Mouse (Mus musculus) liver, embryonic 12.5 days (tissue): Measurements from ENCODE around the gene Zc3hav1. TPM values are rescaled to one million over a fixed set of nuclear protein-coding genes. Genes with fewer than 3 reads are reported as not detected.

Source experiments
- ATAC-seq: fragments of 200-750 bp; cut with Nextera tagmentation; 2 replicates; pipeline ENCODE4 v1.8.0; 2017; ENCODE audit warnings: moderate number of reproducible peaks, mild to moderate bottlenecking, moderate library complexity
- H3K27ac ChIP-seq: fragments of 300-500 bp; sonication (generic); 2 replicates; pipeline ENCODE4 v1.5.1; 2016; ENCODE audit warnings: mild to moderate bottlenecking
- H3K27me3 ChIP-seq: fragments of 300-500 bp; sonication (generic); replicated peaks from 2 replicates; pipeline ENCODE4 v1.6.1; 2016; ENCODE audit warnings: mild to moderate bottlenecking, moderate library complexity
- H3K36me3 ChIP-seq: fragments of 300-500 bp; sonication (generic); 2 replicates; pipeline ENCODE4 v1.6.1; 2016; ENCODE audit warnings: mild to moderate bottlenecking, moderate library complexity
- H3K4me1 ChIP-seq: fragments of 300-500 bp; sonication (generic); 2 replicates; pipeline ENCODE4 v1.6.1; 2016
- H3K4me2 ChIP-seq: fragments of 300-500 bp; sonication (generic); 2 replicates; pipeline ENCODE4 v1.6.1; 2016; ENCODE audit warnings: mild to moderate bottlenecking, moderate library complexity
- H3K4me3 ChIP-seq: fragments of 300-500 bp; sonication (generic); 2 replicates; pipeline ENCODE4 v1.5.1; 2016; ENCODE audit warnings: mild to moderate bottlenecking, moderate library complexity
- H3K9ac ChIP-seq: fragments of 300-500 bp; sonication (generic); 2 replicates; pipeline ENCODE4 v1.6.1; 2016; ENCODE audit warnings: mild to moderate bottlenecking, moderate library complexity
- H3K9me3 ChIP-seq: fragments of 300-500 bp; sonication (generic); replicated peaks from 2 replicates; pipeline ENCODE4 v1.6.1; 2016; ENCODE audit warnings: mild to moderate bottlenecking, moderate library complexity
- WGBS: fragments of 180-500 bp; shearing (Covaris S2); methylation state at CpG from one replicate; pipeline ENCODE4 v1.1.7; 2016; ENCODE audit not compliant: insufficient replicate concordance; 5-methylcytosine and 5-hydroxymethylcytosine counted together
- polyA plus RNA-seq: library from polyadenylated mRNA; unstranded; fragments of >200 nt; fragmentation: Nextera tagmentation; extraction: Ambion mirVana; gene quantifications from 2 replicates; pipeline ENCODE4 v1.2.1, GENCODE M21; 2016

Gene Zc3hav1
- 29.6 and 30.6 TPM in 2 replicates for polyA plus RNA-seq

DNA sequence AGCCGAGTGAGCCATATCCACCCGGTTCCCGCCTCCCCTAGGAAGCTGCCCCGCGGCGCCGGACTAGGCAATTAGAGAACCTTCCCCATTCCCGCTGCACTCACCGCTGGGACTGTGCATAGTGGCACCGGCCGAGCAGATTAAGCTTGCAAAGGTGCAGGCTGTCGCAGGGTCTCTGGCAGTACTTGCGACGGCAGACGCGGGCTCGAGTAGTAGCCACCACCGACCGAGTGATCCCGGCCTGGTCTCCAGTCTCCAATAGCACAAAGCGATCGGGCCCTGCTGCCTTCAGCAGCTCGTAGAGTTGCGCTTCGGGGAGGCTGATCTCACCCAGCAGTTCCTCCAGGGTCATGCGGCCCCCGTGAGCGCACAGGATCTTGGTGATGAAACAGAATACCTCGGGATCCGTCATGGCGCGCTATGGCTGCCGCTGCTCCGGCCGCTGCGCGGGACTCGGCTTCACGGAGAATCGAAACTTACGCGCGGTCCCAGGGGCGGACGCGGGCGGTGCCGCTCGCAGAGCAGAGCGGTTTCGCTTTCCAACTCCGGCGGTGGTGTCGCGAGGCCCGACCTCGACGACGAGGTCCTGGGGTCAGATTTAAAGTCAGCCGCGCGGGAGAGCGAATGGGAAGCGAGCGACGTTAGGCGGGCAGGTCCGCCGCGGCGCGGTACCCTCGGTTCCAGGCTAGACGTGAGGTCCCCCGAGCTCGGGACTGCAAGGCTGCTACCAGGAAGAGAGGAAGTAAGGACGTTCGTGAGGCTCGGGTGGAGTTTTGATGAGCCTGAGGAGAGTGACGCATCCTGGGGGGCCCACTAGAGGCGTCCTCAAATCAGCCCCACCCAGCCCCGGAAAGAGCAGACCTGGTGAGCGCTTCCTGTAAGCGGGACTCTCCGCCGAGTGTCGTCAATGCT, at the start of gene Zc3hav1:
Gene Zc3hav1, minus strand, starts transcription at position 793 of the 912 bp plus-strand sequence.
- H3K4me2 ChIP-seq, result peak within 1 kb of the TSS; percentile 88
- ATAC-seq, result peak; percentile 96
- peaks cover 76% of the 10 kb centered on the region for H3K4me1 ChIP-seq
- H3K36me3 ChIP-seq, result peaks cover 35% of the 10 kb centered on the region
- H3K27me3 ChIP-seq, result no peaks in the 10 kb centered on the region
- under 1% methylated on average over 87 of the region's 87 CpGs for WGBS
- peak within 1 kb of the TSS; percentile 97 for H3K4me3 ChIP-seq
- peak within 1 kb of the TSS; percentile 99 for H3K27ac ChIP-seq
- H3K9me3 ChIP-seq, result no peaks in the 10 kb centered on the region
- H3K9ac ChIP-seq, result peak within 1 kb of the TSS; percentile 99

DNA sequence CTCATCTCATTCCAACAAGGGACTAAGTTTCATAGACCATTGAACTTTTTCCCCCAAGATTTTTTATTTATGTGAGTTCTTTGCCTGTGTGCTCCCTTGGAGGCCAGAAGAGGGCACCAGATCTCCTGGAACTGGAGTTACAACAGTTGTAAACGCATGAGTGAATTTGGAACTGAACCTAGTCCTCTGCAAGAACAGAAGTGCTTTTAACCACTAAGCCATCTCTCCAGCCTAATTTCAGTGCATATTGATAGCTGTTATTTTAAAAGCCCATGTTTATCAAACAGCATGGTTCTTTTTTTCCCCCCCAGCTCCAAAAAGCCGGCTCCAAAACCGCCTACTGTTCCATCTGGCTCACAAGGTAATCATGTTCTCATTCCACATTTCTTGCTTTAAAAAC, 35.3 kb upstream of the Zc3hav1 start:
- Histone ChIP-seq H3K4me3 (no peak overlapping the region), H3K4me1 (no peaks in the 10 kb centered on the region), H3K9ac (no peak overlapping the region), H3K9me3 (no peaks in the 10 kb centered on the region), H3K27me3 (no peaks in the 10 kb centered on the region), H3K4me2 (no peak overlapping the region), H3K27ac (no peak overlapping the region), H3K36me3 (no peaks in the 10 kb centered on the region)
- ATAC-seq, result no peak
- WGBS, result 77% methylated on average over 3 of the region's 3 CpGs

DNA sequence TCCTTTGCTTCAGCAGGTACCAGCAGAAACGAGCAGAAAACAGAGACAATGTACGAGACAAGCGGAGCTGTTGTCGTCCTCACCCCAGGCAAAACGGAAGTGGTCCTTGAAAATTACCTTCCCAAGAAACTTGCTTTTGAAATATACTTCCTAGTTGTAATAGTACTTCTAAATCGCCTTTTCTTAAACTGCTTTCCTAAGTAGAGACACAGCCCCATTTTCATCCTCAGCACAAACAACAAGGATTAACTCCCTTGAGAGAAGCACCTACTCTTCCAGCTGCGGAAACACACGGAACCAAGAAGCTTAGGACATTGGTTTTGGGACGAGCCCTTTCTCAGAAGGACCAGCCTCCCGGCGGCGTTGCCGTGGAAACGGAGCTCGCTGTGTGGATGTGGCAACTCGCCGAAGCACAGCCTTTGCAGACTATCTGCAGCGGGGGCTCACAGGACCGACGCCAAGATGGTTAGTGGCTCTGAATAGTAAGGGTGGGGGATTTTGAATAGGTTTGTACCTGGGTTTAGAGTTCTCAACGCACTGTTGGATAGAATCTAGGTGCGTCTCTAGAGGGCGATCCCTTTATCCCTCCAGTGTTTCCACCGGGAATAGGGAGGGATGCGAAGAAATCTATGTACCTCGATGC, 26.8 kb upstream of the Zc3hav1 start, which contains the start of gene Ttc26:
Gene Ttc26, plus strand, starts transcription at position 341 of the 643 bp plus-strand sequence.
- no peaks in the 10 kb centered on the region for H3K36me3 ChIP-seq
- peak within 1 kb of the TSS; percentile 65; the same call in 1 of the 2 replicates for H3K27ac ChIP-seq
- no peaks in the 10 kb centered on the region for H3K9me3 ChIP-seq
- ATAC-seq, result peak; percentile 87
- peak within 1 kb of the TSS; percentile 88 for H3K4me2 ChIP-seq
- WGBS, result under 1% methylated on average over 26 of the region's 26 CpGs
- H3K9ac ChIP-seq, result peak within 1 kb of the TSS; percentile 72
- peak within 1 kb of the TSS; percentile 66 for H3K4me3 ChIP-seq
- H3K4me1 ChIP-seq, result peaks cover 16% of the 10 kb centered on the region
- H3K27me3 ChIP-seq, result no peaks in the 10 kb centered on the region; the same call in 1 of the 2 replicates

DNA sequence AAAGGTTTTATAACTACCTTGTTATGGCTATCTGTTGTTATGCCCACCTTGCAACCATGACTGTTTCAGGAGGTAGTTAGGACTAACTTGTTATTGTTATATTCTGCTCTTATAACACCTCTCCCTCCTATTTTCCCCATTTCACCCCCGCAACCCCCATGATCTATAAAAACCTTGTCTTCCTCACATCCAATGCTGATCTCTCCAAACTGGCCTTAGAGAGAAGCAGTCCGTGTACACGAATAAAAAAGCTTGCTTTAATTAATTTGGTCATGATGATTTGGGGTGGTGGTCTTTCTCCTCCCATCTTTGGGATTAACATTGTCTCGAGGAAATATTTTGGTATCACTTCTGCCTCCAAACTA, 26.3 kb upstream of the Zc3hav1 start:
- peak overlapping the region; percentile 65; the same call in 1 of the 2 replicates for H3K27ac ChIP-seq
- WGBS, result 5% methylated on average over 4 of the region's 4 CpGs

DNA sequence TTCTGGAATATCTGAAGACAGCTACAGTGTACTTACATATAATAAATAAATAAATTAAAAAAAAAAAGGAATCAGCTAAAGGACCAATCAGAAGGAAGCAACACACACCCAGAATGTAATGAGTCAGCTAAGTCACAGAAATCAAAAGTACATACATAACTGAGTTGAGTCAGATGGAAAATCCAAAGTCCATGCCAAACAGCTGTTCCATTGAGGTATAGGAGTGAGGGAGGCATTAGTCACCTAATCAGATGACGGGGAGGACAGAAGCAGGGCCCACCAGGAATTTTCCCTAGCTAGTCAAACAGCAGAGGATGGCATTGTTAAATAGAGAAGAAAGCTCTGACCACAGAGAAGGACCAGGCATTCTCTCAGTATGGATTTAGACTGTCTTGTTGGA, 19.9 kb upstream of the Zc3hav1 start:
- ATAC-seq, result no peak

More for the DNA sequence above, 26.3 kb upstream of the Zc3hav1 start:
- peaks cover 16% of the 10 kb centered on the region for H3K4me1 ChIP-seq
- H3K36me3 ChIP-seq, result no peaks in the 10 kb centered on the region
- ATAC-seq, result no peak
- peak overlapping the region; percentile 66 for H3K4me3 ChIP-seq
- H3K27me3 ChIP-seq, result no peaks in the 10 kb centered on the region; the same call in 1 of the 2 replicates
- H3K4me2 ChIP-seq, result peak overlapping the region; percentile 88
- no peaks in the 10 kb centered on the region for H3K9me3 ChIP-seq
- H3K9ac ChIP-seq, result peak overlapping the region; percentile 72

DNA sequence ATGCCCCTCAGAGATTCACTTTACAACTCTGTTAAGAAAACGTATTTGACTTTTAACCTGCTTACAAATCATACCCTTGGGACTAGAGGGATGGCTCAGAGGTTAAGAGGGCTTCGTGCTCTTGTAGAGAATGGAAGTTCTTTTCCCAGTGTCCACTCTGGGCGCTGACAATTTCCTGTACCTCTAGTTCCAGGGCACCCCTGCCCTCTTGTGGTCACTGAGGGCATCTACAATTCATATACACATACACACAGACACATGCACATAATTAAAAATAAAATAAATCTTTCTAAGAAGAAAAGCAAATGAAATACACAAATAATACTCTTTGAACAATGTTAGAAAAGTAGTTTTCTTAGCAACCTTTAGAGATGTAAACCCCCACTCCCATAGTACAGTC, 15.5 kb upstream of the Zc3hav1 start:
- Histone ChIP-seq H3K9me3 (0 out of 2 replicates have a peak, but pooled peaks cover 7% of the 10 kb centered on the region), H3K27ac (no peak overlapping the region), H3K4me3 (no peak overlapping the region), H3K9ac (no peak overlapping the region), H3K36me3 (no peaks in the 10 kb centered on the region), H3K4me1 (no peaks in the 10 kb centered on the region), H3K27me3 (peaks cover 12% of the 10 kb centered on the region; the same call in 1 of the 2 replicates), H3K4me2 (no peak overlapping the region)
- no peak for ATAC-seq
- 63% methylated on average over 3 of the region's 3 CpGs for WGBS

More for the DNA sequence above, 19.9 kb upstream of the Zc3hav1 start:
- Histone ChIP-seq H3K27me3 (peaks cover 10% of the 10 kb centered on the region; the same call in 1 of the 2 replicates), H3K9ac (no peak overlapping the region), H3K4me2 (no peak overlapping the region), H3K27ac (no peak overlapping the region), H3K4me1 (no peaks in the 10 kb centered on the region), H3K36me3 (no peaks in the 10 kb centered on the region), H3K9me3 (0 out of 2 replicates have a peak, but pooled peaks cover 7% of the 10 kb centered on the region), H3K4me3 (no peak overlapping the region)
- 79% methylated on average over 1 of the region's 1 CpGs for WGBS

DNA sequence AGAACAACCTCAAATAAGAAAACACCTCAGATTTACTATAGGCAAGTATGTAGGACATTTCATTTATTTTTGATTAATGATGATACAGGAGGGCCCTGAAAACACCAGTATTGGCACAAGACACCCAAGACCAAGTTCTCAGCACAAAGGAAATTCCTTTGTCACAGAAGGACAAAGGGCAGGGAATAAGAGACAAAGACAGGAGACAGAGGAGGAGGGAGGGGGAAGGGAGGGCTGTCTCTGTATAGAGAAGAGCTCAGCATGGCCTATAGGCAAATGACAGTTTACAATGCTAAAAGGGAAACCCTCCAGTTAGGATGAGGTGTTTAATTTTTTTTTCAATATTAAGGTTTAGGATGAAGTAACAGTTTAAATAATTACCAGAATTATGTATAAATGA, 9.7 kb upstream of the Zc3hav1 start:
- Histone ChIP-seq H3K9me3 (no peaks in the 10 kb centered on the region), H3K9ac (no peak overlapping the region), H3K36me3 (no peaks in the 10 kb centered on the region), H3K4me1 (peaks cover 21% of the 10 kb centered on the region), H3K27me3 (0 out of 2 replicates have a peak, but pooled peaks cover 7% of the 10 kb centered on the region), H3K4me3 (no peak overlapping the region), H3K4me2 (no peak overlapping the region), H3K27ac (no peak overlapping the region)
- no peak for ATAC-seq

DNA sequence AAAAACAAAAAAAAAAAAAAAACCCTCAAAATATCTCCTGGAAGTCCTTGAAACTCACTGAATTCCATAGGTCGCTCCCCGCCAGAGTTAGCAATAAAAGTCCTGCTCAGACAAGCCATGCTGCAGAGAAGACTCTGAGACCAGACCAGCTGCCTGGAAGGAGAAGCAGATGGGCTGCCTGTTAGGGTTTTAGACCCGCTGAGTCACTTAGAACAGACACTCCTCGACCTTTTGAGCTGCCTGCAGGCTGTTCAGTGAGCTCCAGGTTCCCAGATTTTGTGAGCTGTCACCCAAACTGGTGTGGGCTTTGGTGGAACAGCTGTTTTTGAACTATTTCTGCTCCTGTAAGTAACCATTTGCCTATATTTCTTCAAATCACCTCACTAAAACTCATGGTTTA, 9.0 kb upstream of the Zc3hav1 start:
- WGBS, result 59% methylated on average over 4 of the region's 4 CpGs
- Histone ChIP-seq H3K4me3 (no peak overlapping the region), H3K27ac (no peak overlapping the region), H3K4me2 (no peak overlapping the region), H3K27me3 (0 out of 2 replicates have a peak, but pooled peaks cover 3% of the 10 kb centered on the region), H3K4me1 (peaks cover 27% of the 10 kb centered on the region), H3K9ac (no peak overlapping the region), H3K9me3 (no peaks in the 10 kb centered on the region), H3K36me3 (no peaks in the 10 kb centered on the region)
- no peak for ATAC-seq

DNA sequence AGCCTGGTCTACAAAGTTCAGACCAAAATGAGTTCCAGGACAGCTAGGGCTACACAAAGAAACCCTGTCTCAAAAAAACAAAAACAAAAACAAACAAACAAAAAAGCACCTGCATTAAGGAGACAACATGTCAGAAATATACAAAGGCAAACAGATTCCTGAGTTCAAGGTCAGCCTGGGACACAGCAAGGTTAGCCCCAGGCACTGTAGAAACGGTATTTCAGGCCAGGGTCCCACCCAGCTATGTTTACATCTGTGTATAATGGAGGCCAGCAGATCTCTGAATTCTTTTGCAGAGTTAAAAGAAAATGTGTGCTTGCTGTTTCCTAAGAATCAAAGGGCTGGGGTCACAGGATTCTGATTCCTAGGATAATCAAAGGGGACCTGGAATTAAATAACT, 7.5 kb upstream of the Zc3hav1 start:
- no peak for ATAC-seq
- Histone ChIP-seq H3K4me3 (no peak overlapping the region), H3K4me2 (no peak overlapping the region), H3K9ac (no peak overlapping the region), H3K36me3 (no peaks in the 10 kb centered on the region), H3K27me3 (no peaks in the 10 kb centered on the region), H3K27ac (no peak overlapping the region), H3K9me3 (no peaks in the 10 kb centered on the region), H3K4me1 (peaks cover 41% of the 10 kb centered on the region)
- 50% methylated on average over 1 of the region's 1 CpGs for WGBS

DNA sequence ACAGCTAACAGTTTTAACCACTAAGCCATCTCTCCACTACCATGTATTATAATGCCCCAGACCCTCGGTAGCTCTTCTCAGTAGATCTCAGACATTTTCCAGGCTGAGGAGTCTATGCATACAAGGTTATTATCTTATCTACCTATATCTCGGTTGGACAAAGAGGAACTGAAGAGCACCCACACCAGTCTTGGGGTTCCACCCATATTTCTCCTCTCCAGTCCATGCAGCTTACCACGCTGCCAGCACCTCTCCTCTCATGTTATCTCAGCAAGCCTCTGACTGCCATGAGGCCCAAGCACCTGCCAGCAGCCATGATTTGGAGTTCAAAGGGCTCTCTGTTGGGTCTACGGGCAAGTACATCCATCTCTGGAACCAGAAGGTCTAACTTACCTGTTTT, 6.7 kb upstream of the Zc3hav1 start:
- no peak; the same call in 1 of the 2 replicates for ATAC-seq
- peak overlapping the region; percentile 78 for H3K27ac ChIP-seq

DNA sequence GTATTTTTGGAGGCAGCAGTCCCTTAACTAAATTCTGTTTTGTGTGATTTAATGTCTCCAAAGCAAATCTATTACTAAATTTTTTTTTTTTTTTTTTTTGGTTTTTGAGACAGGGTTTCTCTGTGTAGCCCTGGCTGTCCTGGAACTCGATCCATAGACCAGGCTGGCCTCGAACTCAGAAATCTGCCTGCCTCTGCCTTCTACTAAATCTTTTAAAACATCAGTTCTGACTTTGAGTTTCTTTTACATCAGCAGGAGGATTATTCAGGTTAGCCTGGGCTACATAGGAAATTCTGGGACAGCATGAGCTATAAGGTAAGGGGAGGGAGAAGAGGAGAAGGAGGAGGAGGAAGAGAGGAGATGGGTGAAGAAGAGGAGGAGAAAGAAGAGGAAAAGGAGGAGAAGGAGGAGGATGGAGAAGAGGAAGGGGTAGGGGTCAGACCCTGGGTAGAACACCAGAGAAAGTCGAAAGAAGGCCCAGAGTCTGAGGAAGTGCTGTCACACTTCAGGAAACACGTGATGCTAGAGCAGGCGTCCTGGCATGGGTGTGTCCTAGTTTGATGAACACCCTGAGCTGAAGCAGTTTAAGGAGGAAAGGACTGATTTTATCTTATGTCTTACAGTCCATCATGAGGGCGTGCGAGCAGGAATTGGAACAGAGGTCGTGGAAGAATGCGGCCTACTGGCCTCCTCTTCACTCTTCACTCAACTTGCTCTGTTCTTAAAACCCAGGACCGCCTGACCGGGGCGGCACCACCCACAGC, 5.5 kb upstream of the Zc3hav1 start:
- Histone ChIP-seq H3K36me3 (no peaks in the 10 kb centered on the region), H3K4me1 (peaks cover 59% of the 10 kb centered on the region), H3K27ac (peak overlapping the region; percentile 78), H3K9ac (peak overlapping the region; percentile 37), H3K4me2 (peak overlapping the region; percentile 48), H3K27me3 (no peaks in the 10 kb centered on the region), H3K4me3 (no peak overlapping the region), H3K9me3 (no peaks in the 10 kb centered on the region)
- ATAC-seq, result peak; percentile 84
- WGBS, result 37% methylated on average over 12 of the region's 12 CpGs

More for the DNA sequence above, 6.7 kb upstream of the Zc3hav1 start:
- Histone ChIP-seq H3K36me3 (no peaks in the 10 kb centered on the region), H3K9me3 (no peaks in the 10 kb centered on the region), H3K27me3 (no peaks in the 10 kb centered on the region), H3K4me2 (no peak overlapping the region), H3K4me3 (no peak overlapping the region), H3K9ac (no peak overlapping the region), H3K4me1 (peaks cover 48% of the 10 kb centered on the region)
- 30% methylated on average over 4 of the region's 4 CpGs for WGBS
